Mouse (Mus musculus) c-Kit-positive CD71-positive TER-119-negative erythroid progenitor cells, embryonic 14.5 days (primary cell): Measurements from ENCODE around the gene Gm11639.

Experiments used
- DNase-seq: peaks from one replicate; pipeline ENCODE4 v3.0.0-alpha.2; 2013; ENCODE audit warnings: low read depth

The Gm11639 gene

GRCm38 (mm10) chr11:104704097-104704496, 18.6 kb downstream of the Gm11639 start:
- DNase-seq = no peak

- DNase-seq = no peak
These were observed 21.6 kb downstream of the Gm11639 start for GRCm38 (mm10) chr11:104707084-104707483.

- DNase-seq = no peak
These were observed 59.6 kb downstream of the Gm11639 start for GRCm38 (mm10) chr11:104744995-104745568.

GRCm38 (mm10) chr11:104765762-104766161, 80.3 kb downstream of the Gm11639 start:
- DNase-seq = no peak

- DNase-seq = no peak
These were observed 81.6 kb downstream of the Gm11639 start for GRCm38 (mm10) chr11:104767068-104767467.

- DNase-seq = peak; percentile 9
These were observed 82.6 kb downstream of the Gm11639 start for GRCm38 (mm10) chr11:104768072-104768471.

- DNase-seq = no peak
These were observed 93.3 kb downstream of the Gm11639 start for GRCm38 (mm10) chr11:104778796-104779195.

- DNase-seq = no peak
These were observed 259.2 kb downstream of the Gm11639 start for GRCm38 (mm10) chr11:104944723-104945122.

- no peak for DNase-seq
These were observed 266.8 kb downstream of the Gm11639 start for GRCm38 (mm10) chr11:104952349-104952748.

GRCm38 (mm10) chr11:104967862-104968261, 282.4 kb downstream of the Gm11639 start:
- DNase-seq = no peak

GRCm38 (mm10) chr11:104968388-104968787, 282.9 kb downstream of the Gm11639 start:
- DNase-seq = no peak

GRCm38 (mm10) chr11:104971322-104971721, 285.8 kb downstream of the Gm11639 start:
- DNase-seq = no peak

- DNase-seq = no peak
These were observed 287.0 kb downstream of the Gm11639 start for GRCm38 (mm10) chr11:104972480-104972879.

- no peak for DNase-seq
These were observed 292.5 kb downstream of the Gm11639 start for GRCm38 (mm10) chr11:104977976-104978375.

- peak; percentile 46 for DNase-seq
These were observed 296.0 kb downstream of the Gm11639 start for GRCm38 (mm10) chr11:104981342-104982055.

GRCm38 (mm10) chr11:105009232-105009631, 323.7 kb downstream of the Gm11639 start:
- no peak for DNase-seq

- peak; percentile 74 for DNase-seq
These were observed 335.6 kb downstream of the Gm11639 start for GRCm38 (mm10) chr11:105021071-105021470.

GRCm38 (mm10) chr11:105028744-105029348, 343.3 kb downstream of the Gm11639 start:
- peak; percentile 66 for DNase-seq

GRCm38 (mm10) chr11:105029525-105029924, 344.0 kb downstream of the Gm11639 start:
- DNase-seq = no peak

- DNase-seq = no peak
These were observed 344.7 kb downstream of the Gm11639 start for GRCm38 (mm10) chr11:105030229-105030628.

GRCm38 (mm10) chr11:105031103-105031502, 345.6 kb downstream of the Gm11639 start:
- no peak for DNase-seq

- no peak for DNase-seq
These were observed 349.6 kb downstream of the Gm11639 start for GRCm38 (mm10) chr11:105035081-105035480.

- DNase-seq = no peak
These were observed 377.8 kb downstream of the Gm11639 start, which contains the start of gene Efcab3 for GRCm38 (mm10) chr11:105063292-105063691. Gene Efcab3, plus strand, starts transcription at chr11:105063592.
